Mouse (Mus musculus): ENCODE results near the gene Fam213b. TPM values are rescaled to one million over a fixed set of nuclear protein-coding genes. Genes with fewer than 3 reads are reported as not detected.

The Fam213b gene
- polyA plus RNA-seq, 1 experiment from 2014 or later: 42.1 TPM

DNA sequence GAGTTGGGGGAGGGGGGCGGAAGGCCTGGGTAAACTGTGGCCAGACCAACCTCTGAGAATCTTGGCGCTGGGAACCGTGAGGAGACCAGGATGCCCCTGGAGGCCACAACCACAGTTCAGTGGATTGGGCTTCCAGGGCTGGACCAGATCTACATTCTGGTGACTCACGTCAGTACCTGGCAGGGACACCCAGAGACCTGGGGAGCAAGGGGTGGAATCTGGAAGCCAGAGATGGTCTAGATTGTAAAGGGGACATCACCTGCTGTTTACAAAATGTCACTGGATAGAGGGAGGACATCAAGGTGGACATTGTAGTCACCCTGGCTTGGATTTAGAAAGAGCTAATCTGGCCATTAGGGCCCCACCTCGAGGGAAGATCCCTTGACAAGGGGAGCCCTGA, 3.4 kb downstream of the Fam213b start:
- no peaks in the 10 kb centered on the region for H3K9me3 ChIP-seq (ENCODE audit: control insufficient read depth, low read length)
- ATAC-seq (ENCODE audit: insufficient read depth, low FRiP score, low TSS enrichment): no peak
- no peak overlapping the region for H3K4me3 ChIP-seq (ENCODE audit: low read depth, low read length)
- H3K4me1 ChIP-seq (ENCODE audit: control insufficient read depth, insufficient read depth, low read length): peaks cover 14% of the 10 kb centered on the region
- no peaks in the 10 kb centered on the region for H3K27me3 ChIP-seq (ENCODE audit: control insufficient read depth, insufficient read depth, low read length)
- WGBS: 75% methylated on average over 5 of the region's 5 CpGs
- no peak overlapping the region for H3K27ac ChIP-seq (ENCODE audit: low read depth, low read length)
- DNase-seq (ENCODE audit: low spot score): no peak
- no peaks in the 10 kb centered on the region for H3K36me3 ChIP-seq (ENCODE audit: control insufficient read depth, insufficient read depth, low read length)
- no peak overlapping the region for H3K4me2 ChIP-seq (ENCODE audit: low read depth)
- H3K9ac ChIP-seq (ENCODE audit: low read length): no peak overlapping the region

GRCm38 (mm10) chr4:154890887-154891286, 8.0 kb downstream of the Fam213b start:
- Histone ChIP-seq H3K9ac (ENCODE audit: low read length) (no peak overlapping the region), H3K4me1 (ENCODE audit: control insufficient read depth, insufficient read depth, low read length) (no peaks in the 10 kb centered on the region), H3K36me3 (ENCODE audit: control insufficient read depth, insufficient read depth, low read length) (no peaks in the 10 kb centered on the region), H3K4me2 (ENCODE audit: low read depth) (no peak overlapping the region), H3K27me3 (ENCODE audit: control insufficient read depth, insufficient read depth, low read length) (no peaks in the 10 kb centered on the region), H3K9me3 (ENCODE audit: control insufficient read depth, low read length) (no peaks in the 10 kb centered on the region), H3K4me3 (ENCODE audit: low read depth, low read length) (no peak overlapping the region), H3K27ac (ENCODE audit: low read depth, low read length) (no peak overlapping the region)
- 89% methylated on average over 14 of the region's 14 CpGs for WGBS
- no peak for DNase-seq (ENCODE audit: low spot score)
- ATAC-seq (ENCODE audit: insufficient read depth, low FRiP score, low TSS enrichment): no peak

DNA sequence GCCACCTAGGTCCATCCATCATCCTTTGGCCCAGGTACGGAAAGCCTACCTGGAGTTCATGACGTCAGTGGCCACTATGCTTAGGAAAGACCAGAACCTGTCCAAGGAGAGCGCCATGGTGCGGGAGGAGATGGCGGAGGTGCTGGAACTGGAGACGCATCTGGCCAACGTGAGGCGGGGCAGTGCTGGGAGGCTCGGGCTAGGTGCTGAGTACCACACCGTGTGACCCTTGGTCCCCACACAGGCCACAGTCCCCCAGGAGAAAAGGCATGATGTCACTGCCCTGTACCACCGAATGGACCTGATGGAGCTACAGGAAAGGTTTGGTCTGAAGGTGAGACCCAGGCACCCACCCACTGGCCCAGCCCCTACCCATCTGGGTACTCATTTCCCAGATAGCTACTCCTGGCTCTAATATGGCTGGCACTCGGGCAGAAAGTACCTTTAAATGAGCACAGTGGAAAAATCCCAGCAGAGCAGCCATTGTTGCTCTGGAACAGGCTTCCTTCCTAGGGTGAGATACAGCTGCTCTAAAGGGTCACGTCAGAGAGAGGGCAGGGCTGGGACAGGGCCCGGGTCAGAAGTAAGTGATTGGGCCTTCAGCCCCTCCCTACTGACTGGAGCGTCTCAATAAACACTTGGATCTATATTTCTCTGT, 11.2 kb downstream of the Fam213b start:
- Histone ChIP-seq H3K4me2 (ENCODE audit: low read depth) (no peak overlapping the region), H3K27ac (ENCODE audit: low read depth, low read length) (no peak overlapping the region), H3K4me3 (ENCODE audit: low read depth, low read length) (no peak overlapping the region), H3K27me3 (ENCODE audit: control insufficient read depth, insufficient read depth, low read length) (no peaks in the 10 kb centered on the region), H3K9me3 (ENCODE audit: control insufficient read depth, low read length) (no peaks in the 10 kb centered on the region), H3K9ac (ENCODE audit: low read length) (no peak overlapping the region), H3K4me1 (ENCODE audit: control insufficient read depth, insufficient read depth, low read length) (no peaks in the 10 kb centered on the region), H3K36me3 (ENCODE audit: control insufficient read depth, insufficient read depth, low read length) (no peaks in the 10 kb centered on the region)
- DNase-seq (ENCODE audit: low spot score) (no peak), ATAC-seq (ENCODE audit: insufficient read depth, low FRiP score, low TSS enrichment) (no peak)
- WGBS: 81% methylated on average over 15 of the region's 15 CpGs

DNA sequence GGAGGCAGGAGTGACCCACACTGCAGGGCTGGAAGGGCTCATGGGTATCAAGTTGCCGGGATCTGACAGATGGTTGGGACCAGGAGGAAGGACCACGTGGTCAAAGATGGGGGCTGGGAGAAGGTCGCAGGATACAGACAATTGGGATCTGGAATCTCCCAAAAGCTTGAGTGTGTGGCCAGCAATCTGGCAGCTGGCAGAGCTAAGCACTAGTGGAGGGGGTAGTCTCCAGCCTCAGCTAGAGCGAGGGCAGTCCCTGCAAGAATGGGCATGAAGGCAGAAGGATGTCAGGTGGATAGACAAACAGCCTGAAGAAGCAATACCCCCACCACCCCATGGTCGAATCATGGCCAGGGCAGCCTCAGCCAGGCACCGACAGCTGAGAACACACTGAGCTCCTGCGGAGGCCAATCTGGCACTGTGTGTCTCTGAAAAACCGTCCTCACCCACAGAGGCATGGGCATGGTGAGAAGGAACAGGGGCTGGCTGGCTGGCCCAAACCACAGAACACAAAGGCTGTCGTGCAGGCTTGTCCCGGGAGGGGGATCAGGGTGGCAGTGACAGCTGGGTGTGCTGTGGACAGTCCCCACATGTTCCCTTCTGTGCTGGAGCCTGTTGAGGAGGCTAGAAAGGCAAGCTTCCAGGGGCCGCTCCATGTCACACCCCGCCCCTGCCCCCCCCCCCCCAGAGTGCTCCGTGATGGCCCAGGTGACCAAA, 11.9 kb downstream of the Fam213b start:
- no peak for DNase-seq (ENCODE audit: low spot score)
- no peaks in the 10 kb centered on the region for H3K36me3 ChIP-seq (ENCODE audit: control insufficient read depth, insufficient read depth, low read length)
- no peaks in the 10 kb centered on the region for H3K4me1 ChIP-seq (ENCODE audit: control insufficient read depth, insufficient read depth, low read length)
- no peak overlapping the region for H3K4me2 ChIP-seq (ENCODE audit: low read depth)
- no peak overlapping the region for H3K27ac ChIP-seq (ENCODE audit: low read depth, low read length)
- H3K9me3 ChIP-seq (ENCODE audit: control insufficient read depth, low read length): no peaks in the 10 kb centered on the region
- H3K4me3 ChIP-seq (ENCODE audit: low read depth, low read length): no peak overlapping the region
- WGBS: 71% methylated on average over 13 of the region's 13 CpGs
- no peak for ATAC-seq (ENCODE audit: insufficient read depth, low FRiP score, low TSS enrichment)
- no peaks in the 10 kb centered on the region for H3K27me3 ChIP-seq (ENCODE audit: control insufficient read depth, insufficient read depth, low read length)
- H3K9ac ChIP-seq (ENCODE audit: low read length): no peak overlapping the region

DNA sequence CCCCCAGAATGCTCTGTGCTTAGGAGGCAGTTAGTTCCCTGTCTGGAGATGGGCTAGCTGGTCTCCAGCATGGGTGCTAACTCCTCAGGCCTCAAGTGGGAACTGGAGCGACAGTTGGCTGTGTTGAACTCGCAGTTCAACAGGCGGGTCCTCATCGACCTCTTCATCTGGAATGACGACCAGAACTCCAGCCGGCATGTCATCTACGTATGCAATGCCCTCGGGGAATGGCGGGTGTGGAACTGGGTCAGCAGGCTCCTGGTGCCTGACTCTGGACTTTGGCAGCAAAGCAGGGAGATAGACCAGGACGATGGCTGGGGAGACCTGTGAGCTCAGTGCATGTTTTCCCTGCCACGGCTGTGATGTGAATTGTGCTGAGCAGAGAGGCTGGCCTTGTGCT, 13.5 kb downstream of the Fam213b start:
- Histone ChIP-seq H3K9me3 (ENCODE audit: control insufficient read depth, low read length) (no peaks in the 10 kb centered on the region), H3K9ac (ENCODE audit: low read length) (no peak overlapping the region), H3K27ac (ENCODE audit: low read depth, low read length) (no peak overlapping the region), H3K36me3 (ENCODE audit: control insufficient read depth, insufficient read depth, low read length) (no peaks in the 10 kb centered on the region), H3K4me2 (ENCODE audit: low read depth) (no peak overlapping the region), H3K4me3 (ENCODE audit: low read depth, low read length) (no peak overlapping the region), H3K27me3 (ENCODE audit: control insufficient read depth, insufficient read depth, low read length) (no peaks in the 10 kb centered on the region), H3K4me1 (ENCODE audit: control insufficient read depth, insufficient read depth, low read length) (no peaks in the 10 kb centered on the region)
- ATAC-seq (ENCODE audit: insufficient read depth, low FRiP score, low TSS enrichment) (no peak), DNase-seq (ENCODE audit: low spot score) (no peak)
- WGBS: 84% methylated on average over 11 of the region's 11 CpGs

DNA sequence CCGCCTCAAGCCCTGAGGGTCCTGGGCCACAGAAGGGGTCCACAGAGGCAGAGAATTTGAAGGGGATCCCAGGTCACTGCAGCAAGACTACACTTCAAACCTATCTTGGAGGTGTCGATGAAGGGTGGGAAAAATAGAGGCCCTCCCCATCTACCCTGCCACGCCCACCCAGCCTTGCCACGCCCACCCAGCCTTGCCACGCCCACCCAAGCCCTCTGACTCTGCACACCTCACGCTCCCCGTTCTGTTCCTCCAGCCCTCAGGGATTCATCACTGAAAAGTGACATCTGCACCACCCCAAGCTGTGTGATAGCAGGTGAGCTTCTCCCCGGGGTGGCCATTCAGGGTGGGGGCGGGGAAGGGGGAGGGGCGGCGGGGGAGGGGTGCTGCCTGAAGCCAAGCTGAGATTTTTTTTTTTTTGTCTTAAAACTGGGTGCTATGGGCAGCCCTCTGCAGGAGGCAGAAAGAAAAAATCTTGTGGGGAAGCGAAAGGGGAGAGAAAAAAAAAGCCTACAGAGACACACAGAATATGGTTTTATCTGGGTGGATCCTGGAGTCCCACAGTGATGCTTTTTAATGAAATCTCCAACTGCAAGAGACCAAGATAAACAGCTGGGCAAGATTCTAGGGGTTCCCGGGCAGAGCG, 16.8 kb downstream of the Fam213b start:
- no peak overlapping the region for H3K4me2 ChIP-seq (ENCODE audit: low read depth)
- 26% methylated on average over 14 of the region's 14 CpGs for WGBS
- no peak overlapping the region for H3K4me3 ChIP-seq (ENCODE audit: low read depth, low read length)
- no peaks in the 10 kb centered on the region for H3K9me3 ChIP-seq (ENCODE audit: control insufficient read depth, low read length)
- H3K4me1 ChIP-seq (ENCODE audit: control insufficient read depth, insufficient read depth, low read length): no peaks in the 10 kb centered on the region
- no peaks in the 10 kb centered on the region for H3K27me3 ChIP-seq (ENCODE audit: control insufficient read depth, insufficient read depth, low read length)
- DNase-seq (ENCODE audit: low spot score) (no peak), ATAC-seq (ENCODE audit: insufficient read depth, low FRiP score, low TSS enrichment) (no peak)
- H3K9ac ChIP-seq (ENCODE audit: low read length): no peak overlapping the region
- H3K36me3 ChIP-seq (ENCODE audit: control insufficient read depth, insufficient read depth, low read length): no peaks in the 10 kb centered on the region
- H3K27ac ChIP-seq (ENCODE audit: low read depth, low read length): no peak overlapping the region

DNA sequence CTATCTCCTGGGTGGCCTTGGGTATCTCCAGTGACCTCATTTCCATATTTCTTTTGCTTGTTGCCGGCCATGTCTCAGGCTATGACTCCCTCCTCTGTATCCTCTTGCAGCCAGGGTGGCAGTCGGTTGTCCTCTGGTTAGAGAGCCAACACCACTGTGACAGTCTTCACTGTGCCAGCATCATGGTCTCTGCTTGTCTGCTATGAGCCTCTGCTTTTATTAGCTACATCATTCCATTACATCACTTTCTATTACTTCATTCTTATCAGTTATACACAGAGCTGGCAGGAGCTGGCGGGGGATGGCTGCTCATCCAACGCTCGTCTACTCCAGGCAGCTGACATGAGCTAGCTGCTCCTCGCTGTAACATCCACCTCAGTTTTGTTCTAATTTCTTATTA, 18.2 kb downstream of the Fam213b start:
- ATAC-seq (ENCODE audit: insufficient read depth, low FRiP score, low TSS enrichment): no peak
- no peaks in the 10 kb centered on the region for H3K27me3 ChIP-seq (ENCODE audit: control insufficient read depth, insufficient read depth, low read length)
- no peaks in the 10 kb centered on the region for H3K4me1 ChIP-seq (ENCODE audit: control insufficient read depth, insufficient read depth, low read length)
- no peak overlapping the region for H3K9ac ChIP-seq (ENCODE audit: low read length)
- no peak overlapping the region for H3K4me2 ChIP-seq (ENCODE audit: low read depth)
- no peak for DNase-seq (ENCODE audit: low spot score)
- no peaks in the 10 kb centered on the region for H3K36me3 ChIP-seq (ENCODE audit: control insufficient read depth, insufficient read depth, low read length)
- no peak overlapping the region for H3K27ac ChIP-seq (ENCODE audit: low read depth, low read length)
- no peak overlapping the region for H3K4me3 ChIP-seq (ENCODE audit: low read depth, low read length)
- 84% methylated on average over 6 of the region's 6 CpGs for WGBS
- H3K9me3 ChIP-seq (ENCODE audit: control insufficient read depth, low read length): no peaks in the 10 kb centered on the region

DNA sequence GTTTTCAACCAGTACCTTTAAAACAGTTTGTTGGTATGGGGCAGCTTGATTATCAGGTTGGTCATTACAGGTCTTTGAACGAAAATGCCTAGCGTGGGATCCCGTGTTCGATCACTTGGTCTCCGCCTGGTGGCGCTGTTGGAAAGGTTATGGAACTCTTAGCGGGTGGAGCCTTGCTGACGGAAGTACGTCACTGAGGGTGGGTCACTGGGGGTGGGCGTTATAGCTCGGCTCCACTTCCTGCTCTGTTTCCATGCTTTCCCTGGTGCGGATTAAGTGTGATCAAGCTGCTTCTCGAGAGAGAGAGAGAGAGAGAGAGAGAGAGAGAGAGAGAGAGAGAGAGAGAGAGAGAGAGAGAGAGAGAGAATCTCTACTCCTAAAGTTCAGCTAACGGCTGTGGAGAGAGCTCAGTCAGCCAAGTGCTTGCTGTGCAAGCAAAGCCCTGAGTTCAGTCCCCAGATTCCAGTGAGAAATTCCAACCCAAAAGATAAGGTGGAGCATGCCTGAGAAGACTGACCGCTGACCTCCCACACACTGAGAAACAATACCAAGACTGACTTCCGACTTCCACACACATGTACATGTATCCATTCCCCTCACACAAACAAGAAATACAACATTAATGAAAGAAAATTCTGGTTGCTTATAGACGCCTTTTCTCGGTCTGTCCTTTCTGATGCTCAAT, 20.9 kb downstream of the Fam213b start:
- Histone ChIP-seq H3K4me3 (ENCODE audit: low read depth, low read length) (peak overlapping the region; percentile 32), H3K4me2 (ENCODE audit: low read depth) (peak overlapping the region; percentile 50), H3K9ac (ENCODE audit: low read length) (peak overlapping the region; percentile 54), H3K36me3 (ENCODE audit: control insufficient read depth, insufficient read depth, low read length) (no peaks in the 10 kb centered on the region), H3K9me3 (ENCODE audit: control insufficient read depth, low read length) (no peaks in the 10 kb centered on the region), H3K27me3 (ENCODE audit: control insufficient read depth, insufficient read depth, low read length) (no peaks in the 10 kb centered on the region), H3K4me1 (ENCODE audit: control insufficient read depth, insufficient read depth, low read length) (no peaks in the 10 kb centered on the region), H3K27ac (ENCODE audit: low read depth, low read length) (no peak overlapping the region)
- 12% methylated on average over 18 of the region's 18 CpGs for WGBS
- DNase-seq (ENCODE audit: low spot score): peak; percentile 94
- peak; percentile 96 for ATAC-seq (ENCODE audit: insufficient read depth, low FRiP score, low TSS enrichment)

Measured in neural tube, embryonic 11.5 days (tissue).